Mouse (Mus musculus) MEL (cell line): ENCODE results near the gene Tmem198. TPM values are rescaled to one million over a fixed set of nuclear protein-coding genes. Genes with fewer than 3 reads are reported as not detected.

Experiments
- DNase-seq: peaks from one replicate; pipeline ENCODE4 v3.0.0; 2011; ENCODE audit warnings: low read depth, low spot score
- H3K27ac ChIP-seq: 2 replicates; pipeline ENCODE4 v1.5.1; 2012; ENCODE audit warnings: low read depth, mild to moderate bottlenecking, control low read depth, low read length, moderate library complexity; ENCODE audit not compliant: control insufficient read depth
- H3K27me3 ChIP-seq, 2 experiments: fragments of 150-350 bp in 1 of 2; sonication (generic) in 1 of 2; 2 replicates each; pipeline ENCODE4 v1.6.1; 2012; ENCODE audit warnings: low read length in 2 of 2, mild to moderate bottlenecking in 2 of 2, improper control_type of control experiment in 1 of 2, moderate library complexity in 1 of 2; ENCODE audit not compliant: insufficient read depth in 2 of 2, control insufficient read depth in 1 of 2
- H3K36me3 ChIP-seq, 2 experiments: 2 replicates each; pipeline ENCODE4 v1.6.1; 2012 to 2014; ENCODE audit warnings: low read length in 2 of 2, improper control_type of control experiment in 1 of 2, inconsistent platforms in 1 of 2, mild to moderate bottlenecking in 1 of 2; ENCODE audit not compliant: insufficient read depth in 2 of 2, control insufficient read depth in 1 of 2
- H3K4me1 ChIP-seq, 2 experiments: fragments of 150-350 bp in 1 of 2; sonication (generic) in 1 of 2; 2 replicates each; pipeline ENCODE4 v1.6.1; 2012; ENCODE audit warnings: low read length in 2 of 2, improper control_type of control experiment in 1 of 2, mild to moderate bottlenecking in 1 of 2; ENCODE audit not compliant: insufficient read depth in 2 of 2, control insufficient read depth in 1 of 2
- H3K4me3 ChIP-seq, 2 experiments: fragments of 150-350 bp in 1 of 2; sonication (generic) in 1 of 2; 2 replicates each; pipeline ENCODE4 v1.5.1; 2012; ENCODE audit warnings: low read depth in 2 of 2, low read length in 2 of 2, mild to moderate bottlenecking in 2 of 2, moderate library complexity in 2 of 2, control low read depth in 1 of 2, improper control_type of control experiment in 1 of 2; ENCODE audit not compliant: control insufficient read depth in 1 of 2, insufficient read depth in 1 of 2
- H3K79me2 ChIP-seq: 2 replicates; pipeline ENCODE4 v1.6.1; 2012; ENCODE audit warnings: mild to moderate bottlenecking, low read length, moderate library complexity; ENCODE audit not compliant: control insufficient read depth, poor library complexity, insufficient read depth
- H3K9ac ChIP-seq: 2 replicates; pipeline ENCODE4 v1.6.1; 2012; ENCODE audit warnings: low read depth, mild to moderate bottlenecking, control low read depth, low read length, moderate library complexity; ENCODE audit not compliant: control insufficient read depth, poor library complexity, severe bottlenecking
- H3K9me3 ChIP-seq: fragments of 150-350 bp; sonication (generic); replicated peaks from 2 replicates; pipeline ENCODE4 v1.6.1; 2012; ENCODE audit warnings: mild to moderate bottlenecking, low read length, improper control_type of control experiment, moderate library complexity; ENCODE audit not compliant: insufficient read depth
- BHLHE40 ChIP-seq: IDR thresholded peaks from 2 replicates; pipeline ENCODE4 v1.6.1; 2012; ENCODE audit warnings: low read depth, mild to moderate bottlenecking, inconsistent platforms, low read length, improper control_type of control experiment, borderline replicate concordance
- CTCF ChIP-seq, 3 experiments: IDR thresholded peaks in 2 of 3; conservative IDR thresholded peaks in 1 of 3; 2 replicates each; pipeline ENCODE4 v1.5.1; 2011 to 2012; ENCODE audit warnings: low read length in 3 of 3, low read depth in 2 of 3, mild to moderate bottlenecking in 2 of 3, improper control_type of control experiment in 1 of 3, inconsistent platforms in 1 of 3, mixed read lengths in 1 of 3, moderate library complexity in 1 of 3; ENCODE audit not compliant: control insufficient read depth in 1 of 3, insufficient read depth in 1 of 3, poor library complexity in 1 of 3, severe bottlenecking in 1 of 3
- ELF1 ChIP-seq: IDR thresholded peaks from 2 replicates; pipeline ENCODE4 v1.6.1; 2014; ENCODE audit warnings: low read depth, mild to moderate bottlenecking, inconsistent platforms, low read length, improper control_type of control experiment, moderate library complexity
- EP300 ChIP-seq, 2 experiments: IDR thresholded peaks; 2 replicates each; pipeline ENCODE4 v1.6.1; 2011; ENCODE audit warnings: improper control_type of control experiment in 2 of 2, low read length in 2 of 2, low read depth in 1 of 2, mild to moderate bottlenecking in 1 of 2
- GABPA ChIP-seq: IDR thresholded peaks from 2 replicates; pipeline ENCODE4 v1.6.1; 2012; ENCODE audit warnings: low read depth, mild to moderate bottlenecking, inconsistent platforms, low read length, improper control_type of control experiment, moderate library complexity
- JUND ChIP-seq: IDR thresholded peaks from 2 replicates; pipeline ENCODE4 v1.6.1; 2011; ENCODE audit warnings: low read depth, mild to moderate bottlenecking, improper control_type of control experiment, low read length
- KAT2A ChIP-seq: conservative IDR thresholded peaks from 2 replicates; pipeline ENCODE4 v1.6.1; 2012; ENCODE audit warnings: low read depth, low read length, improper control_type of control experiment, inconsistent platforms
- MAX ChIP-seq: IDR thresholded peaks from 2 replicates; pipeline ENCODE4 v1.6.1; 2011; ENCODE audit warnings: low read length, improper control_type of control experiment
- MYC ChIP-seq: IDR thresholded peaks from 2 replicates; pipeline ENCODE4 v1.6.1; 2011; ENCODE audit warnings: low read depth, mild to moderate bottlenecking, low read length, improper control_type of control experiment, moderate library complexity
- NRF1 ChIP-seq: IDR thresholded peaks from 2 replicates; pipeline ENCODE4 v1.6.1; 2014; ENCODE audit warnings: low read depth, mild to moderate bottlenecking, inconsistent platforms, low read length, improper control_type of control experiment, moderate library complexity; ENCODE audit not compliant: poor library complexity, insufficient read depth, severe bottlenecking
- RAD21 ChIP-seq: IDR thresholded peaks from 2 replicates; pipeline ENCODE4 v1.6.1; 2011; ENCODE audit warnings: mild to moderate bottlenecking, low read depth, low read length, improper control_type of control experiment
- RCOR1 ChIP-seq: IDR thresholded peaks from 2 replicates; pipeline ENCODE4 v1.6.1; 2012; ENCODE audit warnings: low read depth, mild to moderate bottlenecking, inconsistent platforms, low read length, improper control_type of control experiment
- TBP ChIP-seq: IDR thresholded peaks from 2 replicates; pipeline ENCODE4 v1.8.0; 2011; ENCODE audit warnings: low read depth, low read length, improper control_type of control experiment
- USF1 ChIP-seq: IDR thresholded peaks from 2 replicates; pipeline ENCODE4 v1.6.1; 2014; ENCODE audit warnings: low read depth, mild to moderate bottlenecking, inconsistent platforms, low read length, improper control_type of control experiment, moderate library complexity
- ZKSCAN1 ChIP-seq: IDR thresholded peaks from 2 replicates; pipeline ENCODE4 v1.6.1; 2012; ENCODE audit warnings: low read depth, mild to moderate bottlenecking, inconsistent platforms, low read length, improper control_type of control experiment, moderate library complexity
- polyA plus RNA-seq, 2 experiments: library from polyadenylated mRNA; stranded (reverse) in 1 of 2; unstranded in 1 of 2; fragments of >175 nt in 1 of 2; fragments of >200 nt in 1 of 2; gene quantifications; 2 replicates each; pipeline versions ENCODE4 v1.2.1 to v1.2.4; 2012; ENCODE audit warnings: low replicate concordance in 2 of 2, low read depth in 1 of 2; ENCODE audit not compliant: insufficient read length in 2 of 2, insufficient read depth in 1 of 2, missing spikeins in 1 of 2
- total RNA-seq: library from RNA; depleted of rRNA; stranded (reverse); fragments of 300-350 nt; gene quantifications from 2 replicates; pipeline ENCODE4 v1.2.3, GENCODE M21; 2012

The Tmem198 gene
- total and polyA plus RNA-seq, 3 experiments: 0.65 to 1.4 TPM; not detected in 1

- H3K4me1 ChIP-seq: peaks cover 0 to 5% of the 10 kb centered on the region in 2 experiments; a peak in 2 of 4 replicates
Observed at GRCm38 (mm10) chr1:75457710-75458024, 21.7 kb upstream of the Tmem198 start.

GRCm38 (mm10) chr1:75458025-75458788, 21.1 kb upstream of the Tmem198 start:
- H3K9me3 ChIP-seq: no peaks in the 10 kb centered on the region
- peaks cover 0 to 5% of the 10 kb centered on the region in 2 experiments; a peak in 2 of 4 replicates for H3K36me3 ChIP-seq
- no peak overlapping the region for H3K27ac ChIP-seq
- H3K27me3 ChIP-seq: peaks cover 0 to 3% of the 10 kb centered on the region in 2 experiments; a peak in 2 of 4 replicates
- no peak for DNase-seq
- H3K79me2 ChIP-seq: no peaks in the 10 kb centered on the region
- H3K4me3 ChIP-seq: no peak overlapping the region
- H3K4me1 ChIP-seq: peaks cover 5 to 10% of the 10 kb centered on the region in 2 experiments
- TF ChIP-seq CTCF (IDR thresholded peaks at IDR 0.05 in 2 of 3, conservative IDR thresholded peaks at IDR 0.05 in 1 of 3; ENCODE audit: control insufficient read depth in 1 of 3, insufficient read depth in 1 of 3, low read depth in 2 of 3, low read length in 3 of 3, poor library complexity in 1 of 3, severe bottlenecking in 1 of 3) (no peak), RCOR1 (no peak), EP300 (IDR thresholded peaks at IDR 0.05; ENCODE audit: low read depth in 1 of 2, low read length in 2 of 2) (no peak), MYC (no peak), MAX (no peak)
- H3K9ac ChIP-seq: no peak overlapping the region

More at GRCm38 (mm10) chr1:75457710-75458024, 21.7 kb upstream of the Tmem198 start:
- no peak overlapping the region for H3K9ac ChIP-seq
- no peaks in the 10 kb centered on the region for H3K9me3 ChIP-seq
- no peaks in the 10 kb centered on the region for H3K36me3 ChIP-seq
- no peaks in the 10 kb centered on the region for H3K79me2 ChIP-seq
- no peak overlapping the region for H3K27ac ChIP-seq
- DNase-seq: no peak
- TF ChIP-seq ELF1 (no peak), JUND (no peak)
- H3K4me3 ChIP-seq: no peak overlapping the region
- H3K27me3 ChIP-seq: peaks cover under 1 to 3% of the 10 kb centered on the region in 2 experiments; a peak in 2 of 4 replicates

GRCm38 (mm10) chr1:75458789-75459684, 20.3 kb upstream of the Tmem198 start:
- H3K27ac ChIP-seq: no peak overlapping the region
- TF ChIP-seq ZKSCAN1 (no peak), BHLHE40 (no peak), RAD21 (no peak), USF1 (no peak), NRF1 (no peak), KAT2A (no peak), TBP (no peak), GABPA (no peak)
- TF ChIP-seq, all 39 proteins: peak for 0
- Histone ChIP-seq H3K9me3 (no peaks in the 10 kb centered on the region), H3K9ac (no peak overlapping the region), H3K4me3 (no peak overlapping the region), H3K27me3 (peaks cover 0 to 3% of the 10 kb centered on the region in 2 experiments; a peak in 2 of 4 replicates), H3K36me3 (peaks cover 0 to 11% of the 10 kb centered on the region in 2 experiments; a peak in 2 of 4 replicates), H3K79me2 (no peaks in the 10 kb centered on the region), H3K4me1 (peaks cover 8 to 17% of the 10 kb centered on the region in 2 experiments)
- DNase-seq: no peak
